Mouse (Mus musculus): ENCODE measurements around the gene Zfp319. TPM values are rescaled to one million over a fixed set of nuclear protein-coding genes. Genes with fewer than 3 reads are reported as not detected.

The Zfp319 gene
- polyA plus RNA-seq, 1 experiment from 2014 or later: 0.97 TPM

DNA sequence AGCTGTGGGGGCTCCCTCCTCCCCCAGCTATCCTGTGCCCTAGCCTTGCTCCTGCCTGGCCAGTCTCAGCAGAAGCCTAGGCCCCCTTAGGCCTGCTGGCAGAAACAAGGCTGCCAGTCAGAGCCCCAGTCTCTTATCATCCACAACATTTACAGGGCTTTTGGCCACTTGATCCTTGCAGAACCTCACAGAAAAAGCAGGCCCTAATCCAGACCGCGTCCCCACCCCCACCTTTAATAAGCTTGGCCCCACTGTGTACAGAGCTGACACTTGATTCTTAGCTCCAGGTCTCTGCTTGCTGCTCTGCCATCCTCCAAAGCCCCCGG is 29.2 kb upstream of the Zfp319 start:
- H3K9me3 ChIP-seq (ENCODE audit: low read length): no peaks in the 10 kb centered on the region
- ATAC-seq (no peak), DNase-seq (no peak)
- H3K9ac ChIP-seq (replicated peaks): no peak overlapping the region
- WGBS (ENCODE audit: insufficient replicate concordance): 65% methylated on average over 3 of the region's 3 CpGs
- H3K27ac ChIP-seq (ENCODE audit: low read depth): no peak overlapping the region
- no peaks in the 10 kb centered on the region for H3K36me3 ChIP-seq (replicated peaks; ENCODE audit: insufficient read depth, low read length)
- H3K4me2 ChIP-seq (ENCODE audit: low read depth, low read length): no peak overlapping the region
- H3K4me1 ChIP-seq (ENCODE audit: insufficient read depth): peaks cover 22% of the 10 kb centered on the region
- no peak for TF ChIP-seq CTCF (IDR thresholded peaks at IDR 0.05; ENCODE audit: low read depth)
- no peak for TF ChIP-seq EP300 (IDR thresholded peaks at IDR 0.05; ENCODE audit: low read depth)
- no peaks in the 10 kb centered on the region for H3K27me3 ChIP-seq (ENCODE audit: insufficient read depth, low read length)
- H3K4me3 ChIP-seq (ENCODE audit: low read depth, low read length): no peak overlapping the region

- ATAC-seq (peak; percentile 41; the same call in 1 of the 2 replicates), DNase-seq (no peak)
- Histone ChIP-seq H3K36me3 (replicated peaks; ENCODE audit: insufficient read depth, low read length) (no peaks in the 10 kb centered on the region), H3K9ac (replicated peaks) (no peak overlapping the region), H3K4me3 (ENCODE audit: low read depth, low read length) (no peak overlapping the region), H3K27ac (ENCODE audit: low read depth) (no peak overlapping the region), H3K4me2 (ENCODE audit: low read depth, low read length) (no peak overlapping the region), H3K27me3 (ENCODE audit: insufficient read depth, low read length) (no peaks in the 10 kb centered on the region), H3K4me1 (ENCODE audit: insufficient read depth) (peaks cover 22% of the 10 kb centered on the region), H3K9me3 (ENCODE audit: low read length) (no peaks in the 10 kb centered on the region)
- 36% methylated on average over 7 of the region's 7 CpGs for WGBS (ENCODE audit: insufficient replicate concordance)
- TF ChIP-seq CTCF (IDR thresholded peaks at IDR 0.05; ENCODE audit: low read depth): no peak
- TF ChIP-seq EP300 (IDR thresholded peaks at IDR 0.05; ENCODE audit: low read depth): peak; percentile 47; the same call in 1 of the 2 replicates
Observed at GRCm38 (mm10) chr8:95360181-95361015, 28.6 kb upstream of the Zfp319 start.

GRCm38 (mm10) chr8:95358550-95359411 is 27.0 kb upstream of the Zfp319 start:
- ATAC-seq (no peak), DNase-seq (no peak)
- peaks cover 22% of the 10 kb centered on the region for H3K4me1 ChIP-seq (ENCODE audit: insufficient read depth)
- H3K27ac ChIP-seq (ENCODE audit: low read depth): no peak overlapping the region
- no peak overlapping the region for H3K9ac ChIP-seq (replicated peaks)
- WGBS (ENCODE audit: insufficient replicate concordance): 50% methylated on average over 8 of the region's 8 CpGs
- TF ChIP-seq EP300 (IDR thresholded peaks at IDR 0.05; ENCODE audit: low read depth): no peak
- TF ChIP-seq CTCF (IDR thresholded peaks at IDR 0.05; ENCODE audit: low read depth): no peak
- no peak overlapping the region for H3K4me2 ChIP-seq (ENCODE audit: low read depth, low read length)
- H3K9me3 ChIP-seq (ENCODE audit: low read length): no peaks in the 10 kb centered on the region
- H3K36me3 ChIP-seq (replicated peaks; ENCODE audit: insufficient read depth, low read length): no peaks in the 10 kb centered on the region
- no peak overlapping the region for H3K4me3 ChIP-seq (ENCODE audit: low read depth, low read length)
- peaks cover 9% of the 10 kb centered on the region for H3K27me3 ChIP-seq (ENCODE audit: insufficient read depth, low read length)

- TF ChIP-seq CTCF (IDR thresholded peaks at IDR 0.05; ENCODE audit: low read depth): no peak
- TF ChIP-seq EP300 (IDR thresholded peaks at IDR 0.05; ENCODE audit: low read depth): no peak
- Histone ChIP-seq H3K4me3 (ENCODE audit: low read depth, low read length) (no peak overlapping the region), H3K36me3 (replicated peaks; ENCODE audit: insufficient read depth, low read length) (no peaks in the 10 kb centered on the region), H3K4me2 (ENCODE audit: low read depth, low read length) (no peak overlapping the region), H3K9ac (replicated peaks) (no peak overlapping the region), H3K27ac (ENCODE audit: low read depth) (no peak overlapping the region), H3K27me3 (ENCODE audit: insufficient read depth, low read length) (peaks cover 39% of the 10 kb centered on the region), H3K9me3 (ENCODE audit: low read length) (no peaks in the 10 kb centered on the region), H3K4me1 (ENCODE audit: insufficient read depth) (peaks cover 21% of the 10 kb centered on the region)
- ATAC-seq: no peak
- DNase-seq: no peak
- WGBS (ENCODE audit: insufficient replicate concordance): 80% methylated on average over 2 of the region's 2 CpGs
Observed at GRCm38 (mm10) chr8:95354606-95355005, 22.9 kb upstream of the Zfp319 start.

- ATAC-seq (peak; percentile 41), DNase-seq (peak; percentile 38)
- TF ChIP-seq CTCF (IDR thresholded peaks at IDR 0.05; ENCODE audit: low read depth): no peak
- no peak for TF ChIP-seq EP300 (IDR thresholded peaks at IDR 0.05; ENCODE audit: low read depth)
- peak overlapping the region; percentile 57 for H3K9ac ChIP-seq (replicated peaks)
- no peak overlapping the region for H3K27ac ChIP-seq (ENCODE audit: low read depth)
- H3K27me3 ChIP-seq (ENCODE audit: insufficient read depth, low read length): peaks cover 39% of the 10 kb centered on the region
- H3K4me1 ChIP-seq (ENCODE audit: insufficient read depth): peaks cover 11% of the 10 kb centered on the region
- H3K36me3 ChIP-seq (replicated peaks; ENCODE audit: insufficient read depth, low read length): no peaks in the 10 kb centered on the region
- H3K9me3 ChIP-seq (ENCODE audit: low read length): no peaks in the 10 kb centered on the region
- WGBS (ENCODE audit: insufficient replicate concordance): 6% methylated on average over 61 of the region's 62 CpGs
- H3K4me2 ChIP-seq (ENCODE audit: low read depth, low read length): peak overlapping the region; percentile 85
- H3K4me3 ChIP-seq (ENCODE audit: low read depth, low read length): peak overlapping the region; percentile 57
Observed at GRCm38 (mm10) chr8:95352871-95353866, 21.4 kb upstream of the Zfp319 start.
